Mouse (Mus musculus) erythroblast, embryonic 14.5 days (primary cell): ENCODE measurements at regions not wholly inside any gene's neighbourhood (a gene's known extent, or its start where the extent isn't known, plus 50 kb on each side); places are given as distances from the start of the nearest gene placed in this dataset.

ENCODE experiments used
- H3K27me3 ChIP-seq: 2 replicates; pipeline ENCODE4 v1.6.1; 2012; ENCODE audit warnings: inconsistent platforms; ENCODE audit not compliant: control insufficient read depth
- H3K36me3 ChIP-seq: 2 replicates; pipeline ENCODE4 v1.6.1; 2012; ENCODE audit warnings: mild to moderate bottlenecking, inconsistent platforms; ENCODE audit not compliant: control insufficient read depth
- H3K4me1 ChIP-seq: 2 replicates; pipeline ENCODE4 v1.6.1; 2012; ENCODE audit warnings: inconsistent platforms; ENCODE audit not compliant: control insufficient read depth
- H3K4me3 ChIP-seq: replicated peaks from 2 replicates; pipeline ENCODE3; 2012; ENCODE audit warnings: moderate library complexity, mild to moderate bottlenecking, inconsistent platforms
- H3K9me3 ChIP-seq: 2 replicates; pipeline ENCODE4 v1.6.1; 2012; ENCODE audit warnings: low read length, inconsistent platforms, mixed read lengths; ENCODE audit not compliant: control insufficient read depth
- GATA1 ChIP-seq: IDR thresholded peaks from 2 replicates; pipeline ENCODE4 v1.6.1; 2012; ENCODE audit warnings: low read length, inconsistent platforms, mixed read lengths
- TAL1 ChIP-seq: IDR thresholded peaks from 3 replicates; pipeline ENCODE4 v1.6.1; 2012; ENCODE audit warnings: low read length, inconsistent platforms, mixed read lengths

GRCm38 (mm10) chr3:21840751-21841488 lies 235.5 kb upstream of the Tbl1xr1 start:
- no peak for TF ChIP-seq GATA1
- TF ChIP-seq TAL1, result no peak
- no peaks in the 10 kb centered on the region for H3K36me3 ChIP-seq
- no peaks in the 10 kb centered on the region for H3K9me3 ChIP-seq
- H3K27me3 ChIP-seq, result no peaks in the 10 kb centered on the region
- H3K4me3 ChIP-seq, result no peak overlapping the region
- no peaks in the 10 kb centered on the region for H3K4me1 ChIP-seq

GRCm38 (mm10) chr3:21841506-21841905 lies 234.9 kb upstream of the Tbl1xr1 start:
- Histone ChIP-seq H3K4me1 (no peaks in the 10 kb centered on the region), H3K36me3 (no peaks in the 10 kb centered on the region), H3K4me3 (no peak overlapping the region), H3K27me3 (no peaks in the 10 kb centered on the region), H3K9me3 (no peaks in the 10 kb centered on the region)
- no peak for TF ChIP-seq GATA1
- no peak for TF ChIP-seq TAL1

- TF ChIP-seq GATA1 (no peak), TAL1 (no peak)
- H3K36me3 ChIP-seq, result no peaks in the 10 kb centered on the region
- no peaks in the 10 kb centered on the region for H3K4me1 ChIP-seq
- H3K27me3 ChIP-seq, result no peaks in the 10 kb centered on the region
- H3K4me3 ChIP-seq, result no peak overlapping the region
- H3K9me3 ChIP-seq, result no peaks in the 10 kb centered on the region
These were observed 233.7 kb upstream of the Tbl1xr1 start for GRCm38 (mm10) chr3:21842545-21843291.

GRCm38 (mm10) chr3:21843292-21843852 lies 233.1 kb upstream of the Tbl1xr1 start:
- no peaks in the 10 kb centered on the region for H3K9me3 ChIP-seq
- TF ChIP-seq TAL1, result no peak
- no peak for TF ChIP-seq GATA1
- H3K4me1 ChIP-seq, result no peaks in the 10 kb centered on the region
- H3K4me3 ChIP-seq, result no peak overlapping the region
- H3K36me3 ChIP-seq, result no peaks in the 10 kb centered on the region
- H3K27me3 ChIP-seq, result no peaks in the 10 kb centered on the region

- Histone ChIP-seq H3K36me3 (no peaks in the 10 kb centered on the region), H3K4me3 (no peak overlapping the region), H3K9me3 (no peaks in the 10 kb centered on the region), H3K4me1 (no peaks in the 10 kb centered on the region), H3K27me3 (no peaks in the 10 kb centered on the region)
- no peak for TF ChIP-seq GATA1
- no peak for TF ChIP-seq TAL1
These were observed 226.6 kb upstream of the Tbl1xr1 start for GRCm38 (mm10) chr3:21849831-21850230.

- H3K4me1 ChIP-seq, result no peaks in the 10 kb centered on the region
- no peaks in the 10 kb centered on the region for H3K27me3 ChIP-seq
- H3K4me3 ChIP-seq, result no peak overlapping the region
- H3K9me3 ChIP-seq, result no peaks in the 10 kb centered on the region
- no peak for TF ChIP-seq TAL1
- H3K36me3 ChIP-seq, result no peaks in the 10 kb centered on the region
These were observed 225.5 kb upstream of the Tbl1xr1 start for GRCm38 (mm10) chr3:21850977-21851376.

GRCm38 (mm10) chr3:21854340-21854739 lies 222.1 kb upstream of the Tbl1xr1 start:
- H3K4me1 ChIP-seq, result no peaks in the 10 kb centered on the region
- no peaks in the 10 kb centered on the region for H3K36me3 ChIP-seq
- no peaks in the 10 kb centered on the region for H3K27me3 ChIP-seq
- TF ChIP-seq TAL1 (no peak), GATA1 (no peak)
- no peaks in the 10 kb centered on the region for H3K9me3 ChIP-seq
- H3K4me3 ChIP-seq, result no peak overlapping the region

- Histone ChIP-seq H3K4me3 (no peak overlapping the region), H3K36me3 (no peaks in the 10 kb centered on the region), H3K27me3 (no peaks in the 10 kb centered on the region), H3K4me1 (no peaks in the 10 kb centered on the region), H3K9me3 (no peaks in the 10 kb centered on the region)
- TF ChIP-seq TAL1 (no peak), GATA1 (no peak)
These were observed 217.0 kb upstream of the Tbl1xr1 start for GRCm38 (mm10) chr3:21859436-21859835.

- Histone ChIP-seq H3K4me3 (no peak overlapping the region), H3K36me3 (no peaks in the 10 kb centered on the region), H3K4me1 (no peaks in the 10 kb centered on the region), H3K27me3 (no peaks in the 10 kb centered on the region), H3K9me3 (no peaks in the 10 kb centered on the region)
- TF ChIP-seq GATA1 (no peak), TAL1 (no peak)
These were observed 215.4 kb upstream of the Tbl1xr1 start for GRCm38 (mm10) chr3:21860915-21861635.
